Mouse (Mus musculus): Measurements from ENCODE around the gene Ergic3.

GRCm38 (mm10) chr2:155959981-155960380 lies 47.9 kb upstream of the Ergic3 start:
- no peak for TF ChIP-seq CTCF (IDR thresholded peaks at IDR 0.05; ENCODE audit: extremely low read depth, insufficient read length, insufficient replicate concordance, low read depth, low read length)
- no peak for TF ChIP-seq POLR2A (IDR thresholded peaks at IDR 0.05; ENCODE audit: low read depth, low read length)
